Mouse (Mus musculus): Measurements from ENCODE around the gene Rps15a. TPM values are rescaled to one million over a fixed set of nuclear protein-coding genes. Genes with fewer than 3 reads are reported as not detected.

The Rps15a gene
- polyA plus RNA-seq, 1 experiment = 1,225 TPM

DNA sequence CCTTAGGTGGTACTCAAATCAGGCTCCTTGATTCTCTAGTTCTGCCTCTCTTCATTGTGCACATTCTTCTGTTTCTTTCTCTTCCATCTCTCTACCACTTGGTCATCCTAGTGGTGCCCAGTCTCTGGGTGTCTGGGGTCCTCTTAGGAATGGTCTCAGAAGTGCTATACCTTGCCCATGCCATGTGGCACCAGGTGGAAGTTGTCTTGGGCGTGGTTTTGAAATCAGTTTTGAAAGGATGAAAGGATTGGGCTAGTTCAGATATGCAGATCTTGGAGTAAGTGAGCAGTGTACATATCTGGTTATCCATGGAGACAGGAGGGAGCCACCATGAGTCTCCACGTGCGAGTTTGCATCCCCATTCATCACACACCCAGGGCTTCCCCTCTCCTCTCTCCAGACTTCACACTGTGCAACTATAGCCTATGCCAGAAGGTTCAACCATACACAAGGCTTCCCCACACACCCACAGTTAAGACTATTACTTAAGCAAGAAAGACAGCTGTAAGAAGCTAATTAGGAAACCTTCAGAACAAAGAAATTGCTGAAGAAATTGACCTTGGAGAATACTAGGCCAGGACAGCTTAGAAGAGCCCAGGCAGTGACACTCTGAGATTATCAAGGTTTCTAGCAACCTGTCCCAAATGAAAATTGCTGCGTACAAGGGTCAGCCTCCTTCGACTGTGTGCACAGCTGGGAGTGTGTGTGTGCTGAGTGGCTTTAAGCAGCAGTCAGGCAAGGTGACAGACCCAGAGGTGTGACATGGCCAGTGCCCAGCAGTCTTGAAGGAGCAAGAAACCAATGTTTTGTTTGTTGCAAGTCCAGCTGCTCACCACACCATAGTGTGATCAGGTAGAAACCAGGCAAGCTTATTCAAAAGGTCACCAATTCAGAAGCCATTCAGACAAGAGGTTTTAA is 12.3 kb downstream of the Rps15a start:
- Histone ChIP-seq H3K4me1 (ENCODE audit: control insufficient read depth, insufficient read depth, low read length) (no peaks in the 10 kb centered on the region), H3K27me3 (replicated peaks; ENCODE audit: control insufficient read depth, insufficient read depth, low read length) (no peaks in the 10 kb centered on the region), H3K4me3 (ENCODE audit: insufficient read depth, low read depth, low read length) (no peak overlapping the region), H3K27ac (ENCODE audit: insufficient read depth, low read depth, low read length) (no peak overlapping the region), H3K36me3 (ENCODE audit: control insufficient read depth, insufficient read depth, low read length) (peaks cover 3% of the 10 kb centered on the region)
- TF ChIP-seq CTCF (conservative IDR thresholded peaks at IDR 0.05; ENCODE audit: insufficient read depth, insufficient read length, low read depth, low read length) (no peak), POLR2A (IDR thresholded peaks at IDR 0.05; ENCODE audit: low read depth, low read length) (no peak)
- no peak for DNase-seq
- WGBS = 54% methylated on average over 5 of the region's 5 CpGs

DNA sequence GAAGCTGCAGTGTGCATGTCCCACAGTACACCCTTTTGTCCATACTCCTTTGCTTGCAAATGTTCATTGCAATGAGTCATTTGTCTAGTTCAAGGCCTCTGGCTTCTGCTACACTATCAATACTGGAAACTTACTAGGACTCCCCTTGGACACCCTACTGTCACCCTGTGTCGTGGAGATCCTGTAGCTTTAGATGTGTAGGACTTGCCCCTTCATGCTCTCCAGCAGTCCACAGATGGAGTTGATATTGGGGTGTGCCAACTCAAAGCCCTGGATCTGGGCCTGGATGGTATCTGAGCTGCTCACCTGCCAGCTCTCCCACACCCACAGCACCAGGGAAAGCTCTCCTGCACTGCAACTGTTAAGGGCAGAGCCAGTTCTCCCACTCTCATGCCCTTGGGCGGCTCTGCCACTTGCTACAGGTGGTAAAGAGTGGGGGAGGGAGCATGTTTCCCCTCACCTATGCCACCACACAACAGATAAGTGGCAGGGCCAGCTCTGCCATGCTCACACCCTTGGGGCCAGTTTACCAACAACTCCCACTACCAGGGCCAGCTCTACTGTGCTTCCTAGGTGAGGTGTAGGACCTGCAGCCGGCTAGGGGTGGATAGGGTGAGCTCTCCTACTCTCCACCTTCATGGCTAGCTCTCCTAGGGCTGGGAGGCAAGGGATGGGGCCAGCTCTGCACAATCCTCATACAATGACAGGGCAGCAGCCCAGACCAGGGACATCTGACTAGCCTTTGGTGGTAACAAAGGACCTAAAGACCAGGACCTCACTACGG is 13.1 kb downstream of the Rps15a start:
- no peak for TF ChIP-seq CTCF (conservative IDR thresholded peaks at IDR 0.05; ENCODE audit: insufficient read depth, insufficient read length, low read depth, low read length)
- TF ChIP-seq POLR2A (IDR thresholded peaks at IDR 0.05; ENCODE audit: low read depth, low read length) = no peak

DNA sequence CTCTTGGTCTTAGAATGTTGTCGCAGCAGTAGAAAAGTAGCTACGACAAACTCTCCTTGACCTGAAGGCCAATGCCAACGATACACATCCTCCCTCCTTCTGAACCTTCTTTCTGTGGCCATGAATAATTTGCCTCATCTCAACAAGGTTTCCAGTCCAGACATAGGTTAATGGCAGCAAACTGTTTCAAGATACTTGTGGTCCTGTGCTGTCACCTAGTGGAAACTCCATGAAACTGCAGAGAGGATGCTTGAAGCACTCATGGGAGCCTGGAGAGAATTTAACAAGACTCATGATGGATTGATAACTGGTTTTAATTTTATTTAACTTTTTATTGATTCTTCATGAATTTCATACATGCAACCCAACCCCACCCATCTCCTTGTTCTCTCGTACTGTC is 13.8 kb downstream of the Rps15a start:
- peak; percentile 44 for DNase-seq
- 37% methylated on average over 4 of the region's 4 CpGs for WGBS
- Histone ChIP-seq H3K36me3 (ENCODE audit: control insufficient read depth, insufficient read depth, low read length) (no peaks in the 10 kb centered on the region), H3K4me1 (ENCODE audit: control insufficient read depth, insufficient read depth, low read length) (no peaks in the 10 kb centered on the region), H3K27me3 (replicated peaks; ENCODE audit: control insufficient read depth, insufficient read depth, low read length) (no peaks in the 10 kb centered on the region), H3K27ac (ENCODE audit: insufficient read depth, low read depth, low read length) (no peak overlapping the region), H3K4me3 (ENCODE audit: insufficient read depth, low read depth, low read length) (no peak overlapping the region)
- TF ChIP-seq POLR2A (IDR thresholded peaks at IDR 0.05; ENCODE audit: low read depth, low read length) (no peak), CTCF (conservative IDR thresholded peaks at IDR 0.05; ENCODE audit: insufficient read depth, insufficient read length, low read depth, low read length) (peak; percentile 67)

More for the DNA sequence above, 13.1 kb downstream of the Rps15a start:
- H3K36me3 ChIP-seq (ENCODE audit: control insufficient read depth, insufficient read depth, low read length) = no peaks in the 10 kb centered on the region; the same call in 1 of the 2 replicates
- DNase-seq = no peak
- WGBS = 45% methylated on average over 4 of the region's 4 CpGs
- H3K27me3 ChIP-seq (replicated peaks; ENCODE audit: control insufficient read depth, insufficient read depth, low read length) = no peaks in the 10 kb centered on the region
- H3K4me3 ChIP-seq (ENCODE audit: insufficient read depth, low read depth, low read length) = no peak overlapping the region
- H3K27ac ChIP-seq (ENCODE audit: insufficient read depth, low read depth, low read length) = no peak overlapping the region
- no peaks in the 10 kb centered on the region for H3K4me1 ChIP-seq (ENCODE audit: control insufficient read depth, insufficient read depth, low read length)

DNA sequence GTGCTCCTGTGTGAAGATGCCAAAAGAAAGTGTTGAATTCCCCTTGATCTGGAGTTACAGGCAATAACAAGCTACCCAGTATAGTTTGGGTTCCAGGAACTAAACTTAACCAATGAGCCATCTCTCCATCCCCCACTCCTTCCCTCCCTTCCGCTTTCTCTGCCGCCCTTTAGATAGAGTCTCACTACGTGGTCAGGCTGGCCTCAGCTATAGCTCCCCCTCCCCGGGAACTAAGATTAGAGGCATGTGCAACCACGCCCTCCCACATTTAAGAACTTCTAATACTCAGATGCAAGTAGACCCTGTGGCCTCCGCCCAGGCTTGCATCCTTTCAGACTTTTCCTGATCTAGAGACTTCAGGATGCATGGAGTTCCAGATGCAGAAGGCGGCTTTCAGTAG is 18.4 kb downstream of the Rps15a start:
- H3K36me3 ChIP-seq (ENCODE audit: control insufficient read depth, insufficient read depth, low read length) = no peaks in the 10 kb centered on the region
- TF ChIP-seq CTCF (conservative IDR thresholded peaks at IDR 0.05; ENCODE audit: insufficient read depth, insufficient read length, low read depth, low read length) (no peak), POLR2A (IDR thresholded peaks at IDR 0.05; ENCODE audit: low read depth, low read length) (no peak)
- no peaks in the 10 kb centered on the region for H3K27me3 ChIP-seq (replicated peaks; ENCODE audit: control insufficient read depth, insufficient read depth, low read length)
- DNase-seq = no peak
- H3K4me3 ChIP-seq (ENCODE audit: insufficient read depth, low read depth, low read length) = no peak overlapping the region
- H3K27ac ChIP-seq (ENCODE audit: insufficient read depth, low read depth, low read length) = no peak overlapping the region
- H3K4me1 ChIP-seq (ENCODE audit: control insufficient read depth, insufficient read depth, low read length) = no peaks in the 10 kb centered on the region
- WGBS = 67% methylated on average over 7 of the region's 7 CpGs

DNA sequence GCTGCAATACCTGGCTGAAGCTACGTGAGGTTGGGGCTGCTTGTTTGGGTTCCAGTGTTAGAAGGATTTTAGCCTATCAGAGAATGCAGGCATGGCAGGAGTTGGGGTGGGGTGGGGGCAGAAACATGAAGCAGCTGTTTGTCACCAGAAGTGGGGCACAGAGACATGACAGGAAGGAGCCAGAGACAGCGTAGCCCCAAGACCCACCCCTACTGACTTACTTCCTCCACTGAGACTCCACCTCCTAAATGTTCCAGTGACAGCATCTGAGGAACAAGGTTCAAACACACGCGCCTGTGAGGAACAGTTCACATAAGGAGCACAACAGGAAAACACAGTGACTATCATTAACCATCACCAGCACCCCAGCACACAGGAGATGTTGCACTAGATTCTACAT is 36.0 kb downstream of the Rps15a start:
- no peaks in the 10 kb centered on the region for H3K27me3 ChIP-seq (replicated peaks; ENCODE audit: control insufficient read depth, insufficient read depth, low read length)
- no peak overlapping the region for H3K27ac ChIP-seq (ENCODE audit: insufficient read depth, low read depth, low read length)
- no peak for DNase-seq
- H3K36me3 ChIP-seq (ENCODE audit: control insufficient read depth, insufficient read depth, low read length) = no peaks in the 10 kb centered on the region
- TF ChIP-seq CTCF (conservative IDR thresholded peaks at IDR 0.05; ENCODE audit: insufficient read depth, insufficient read length, low read depth, low read length) (no peak), POLR2A (IDR thresholded peaks at IDR 0.05; ENCODE audit: low read depth, low read length) (no peak)
- 82% methylated on average over 4 of the region's 4 CpGs for WGBS
- H3K4me1 ChIP-seq (ENCODE audit: control insufficient read depth, insufficient read depth, low read length) = no peaks in the 10 kb centered on the region
- no peak overlapping the region for H3K4me3 ChIP-seq (ENCODE audit: insufficient read depth, low read depth, low read length)

DNA sequence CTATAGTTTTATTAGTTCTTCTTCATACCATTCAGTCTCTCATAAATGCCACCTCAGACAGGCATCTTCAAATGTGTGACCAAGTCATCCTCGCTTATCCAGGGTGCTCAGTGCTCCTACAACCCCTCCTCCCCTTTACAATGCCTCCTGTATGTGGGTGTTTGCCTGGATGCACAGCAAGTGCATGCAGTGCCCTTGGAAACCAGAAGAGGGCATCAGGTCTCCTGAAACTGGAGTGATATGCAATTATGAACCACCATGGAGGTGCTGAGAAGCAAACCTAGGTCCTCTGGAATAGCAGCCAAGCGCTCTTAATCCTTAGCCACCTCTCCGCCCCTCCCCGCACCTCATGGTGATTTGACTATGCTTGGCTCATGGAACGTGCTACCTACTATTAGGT is 36.9 kb downstream of the Rps15a start:
- Histone ChIP-seq H3K27ac (ENCODE audit: insufficient read depth, low read depth, low read length) (no peak overlapping the region), H3K4me1 (ENCODE audit: control insufficient read depth, insufficient read depth, low read length) (no peaks in the 10 kb centered on the region), H3K36me3 (ENCODE audit: control insufficient read depth, insufficient read depth, low read length) (no peaks in the 10 kb centered on the region), H3K27me3 (replicated peaks; ENCODE audit: control insufficient read depth, insufficient read depth, low read length) (no peaks in the 10 kb centered on the region), H3K4me3 (ENCODE audit: insufficient read depth, low read depth, low read length) (no peak overlapping the region)
- no peak for TF ChIP-seq POLR2A (IDR thresholded peaks at IDR 0.05; ENCODE audit: low read depth, low read length)
- 0 out of 2 replicates have a peak, but pooled peaks have one; percentile 20 for TF ChIP-seq CTCF (conservative IDR thresholded peaks at IDR 0.05; ENCODE audit: insufficient read depth, insufficient read length, low read depth, low read length)
- no peak for DNase-seq
- WGBS = 93% methylated on average over 5 of the region's 5 CpGs

DNA sequence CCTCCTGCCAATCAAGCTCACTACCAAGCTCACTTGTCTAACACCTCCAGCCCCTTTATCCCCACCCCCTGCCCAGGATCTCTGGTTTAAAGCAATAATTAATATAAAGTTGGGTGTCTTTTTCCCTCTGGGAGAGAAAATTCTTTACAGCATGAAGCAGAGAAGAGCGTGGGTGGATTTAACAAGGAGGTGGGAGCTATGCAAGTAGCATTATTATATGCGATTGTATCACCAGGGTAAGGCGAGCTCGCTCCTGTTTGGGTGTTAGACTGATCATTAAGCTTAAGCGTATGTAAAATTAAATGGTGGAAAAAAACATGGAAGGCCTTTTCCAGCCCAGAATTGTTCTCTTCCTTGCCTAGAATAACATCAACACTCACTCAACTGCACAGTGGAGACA is 48.7 kb downstream of the Rps15a start:
- DNase-seq = no peak
- H3K27me3 ChIP-seq (replicated peaks; ENCODE audit: control insufficient read depth, insufficient read depth, low read length) = no peaks in the 10 kb centered on the region
- H3K4me3 ChIP-seq (ENCODE audit: insufficient read depth, low read depth, low read length) = no peak overlapping the region
- TF ChIP-seq CTCF (conservative IDR thresholded peaks at IDR 0.05; ENCODE audit: insufficient read depth, insufficient read length, low read depth, low read length) = no peak
- TF ChIP-seq POLR2A (IDR thresholded peaks at IDR 0.05; ENCODE audit: low read depth, low read length) = no peak
- no peaks in the 10 kb centered on the region for H3K36me3 ChIP-seq (ENCODE audit: control insufficient read depth, insufficient read depth, low read length)
- H3K4me1 ChIP-seq (ENCODE audit: control insufficient read depth, insufficient read depth, low read length) = no peaks in the 10 kb centered on the region
- 90% methylated on average over 5 of the region's 5 CpGs for WGBS
- H3K27ac ChIP-seq (ENCODE audit: insufficient read depth, low read depth, low read length) = no peak overlapping the region

Measured in kidney, adult 2 months (tissue).